Mouse (Mus musculus) MEL-GATA-1-ER (cell line): ENCODE results near the gene Ift20.
"Not testable (repeated sequence)": the region's sequence is repeated elsewhere in the genome, so short reads cannot be mapped to it uniquely, and the experiment has no call there.

Source experiments
- DNase-seq: peaks from one replicate; pipeline ENCODE4 v3.0.0-alpha.2; 2012; ENCODE audit warnings: low read depth; ENCODE audit errors: extremely low read depth

Gene Ift20

DNA sequence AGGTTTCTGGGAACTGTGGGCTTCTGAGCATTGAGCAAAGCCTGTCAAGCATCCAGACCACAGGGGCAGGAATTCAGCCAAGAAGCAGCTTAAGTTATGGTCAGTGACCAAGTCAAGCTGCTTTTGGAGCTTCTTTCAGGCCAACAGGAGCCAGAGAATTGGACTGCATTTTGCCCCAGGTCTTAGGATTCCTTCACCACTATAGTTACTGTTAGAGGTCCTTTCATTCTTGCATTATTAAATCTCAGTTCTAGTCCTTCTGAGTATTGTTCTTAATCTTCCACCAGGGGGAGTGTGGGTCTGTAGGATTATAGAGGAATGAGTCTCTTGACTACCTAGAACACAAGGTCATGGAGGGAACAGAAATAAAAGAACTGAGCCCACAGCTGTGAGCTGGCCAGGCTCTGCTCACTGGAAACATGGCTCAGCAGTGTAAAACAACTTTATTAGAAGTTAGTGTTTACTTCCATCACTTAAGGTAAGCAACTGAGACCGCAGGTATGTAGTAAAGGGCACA is 13.6 kb upstream of the Ift20 start:
- no peak for DNase-seq

- no peak for DNase-seq
Measured at GRCm38 (mm10) chr11:78523241-78523955, 12.8 kb upstream of the Ift20 start.

DNA sequence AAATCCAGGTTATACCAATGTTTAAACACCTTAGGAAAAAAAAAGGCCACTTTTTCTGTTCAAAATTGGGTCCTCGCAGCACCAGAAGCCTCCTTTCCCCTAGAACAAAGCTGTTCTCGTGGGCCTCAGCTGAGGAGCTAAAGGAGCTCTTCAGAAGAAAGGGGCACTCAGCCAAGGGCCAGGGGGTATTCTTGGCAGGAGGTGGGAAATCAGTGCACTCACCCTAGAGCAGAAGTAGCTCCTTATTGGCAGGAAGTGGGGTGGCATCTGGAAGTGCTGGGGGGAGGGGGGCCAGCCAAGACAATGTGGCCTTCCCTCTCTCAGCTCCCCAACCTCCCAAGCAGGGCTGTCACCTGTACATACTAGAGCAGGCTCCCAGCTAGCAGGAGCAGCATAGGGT is 11.3 kb upstream of the Ift20 start:
- no peak for DNase-seq

DNA sequence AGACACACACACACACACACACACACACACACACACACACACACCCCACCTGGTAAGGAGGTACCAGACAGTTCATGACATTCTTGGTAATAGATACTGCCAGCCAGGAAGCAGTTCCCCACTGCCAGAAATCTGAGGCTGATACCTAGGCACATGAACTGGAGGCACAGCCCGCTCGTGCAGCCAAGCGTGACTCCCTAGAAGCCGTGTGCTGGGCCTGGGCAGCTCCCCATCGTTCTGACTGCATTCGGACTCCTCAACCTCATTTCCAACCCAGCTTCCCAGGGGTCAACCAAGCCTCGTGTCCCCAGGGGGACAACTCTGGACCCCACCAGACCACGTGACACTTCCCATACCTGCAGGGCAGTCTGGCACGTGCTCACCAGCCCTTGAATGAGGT is 7.4 kb upstream of the Ift20 start:
- DNase-seq = no peak

DNA sequence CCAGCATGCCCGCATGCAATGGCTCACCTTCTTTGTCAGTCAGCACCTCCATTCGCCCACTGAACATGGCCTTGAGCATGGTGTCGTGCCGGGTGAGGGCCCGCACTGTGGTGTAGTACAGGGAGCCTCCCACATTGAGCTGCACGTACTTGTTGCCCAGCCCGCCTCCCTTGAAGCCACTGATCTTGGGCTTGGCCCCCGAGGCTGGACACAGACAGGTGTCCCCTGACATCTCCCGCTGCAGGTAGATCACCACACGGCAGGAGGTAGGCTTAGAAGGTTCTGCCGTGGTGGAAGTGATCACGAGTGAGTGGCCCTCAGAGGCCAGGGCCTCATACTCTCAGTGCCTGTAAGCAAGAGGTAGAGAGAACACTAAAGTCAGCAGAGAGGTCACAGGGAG is 6.2 kb upstream of the Ift20 start:
- no peak for DNase-seq

GRCm38 (mm10) chr11:78531046-78531445 is 5.1 kb upstream of the Ift20 start:
- no peak for DNase-seq

GRCm38 (mm10) chr11:78531515-78531914 is 4.6 kb upstream of the Ift20 start:
- not testable (repeated sequence) for DNase-seq

DNA sequence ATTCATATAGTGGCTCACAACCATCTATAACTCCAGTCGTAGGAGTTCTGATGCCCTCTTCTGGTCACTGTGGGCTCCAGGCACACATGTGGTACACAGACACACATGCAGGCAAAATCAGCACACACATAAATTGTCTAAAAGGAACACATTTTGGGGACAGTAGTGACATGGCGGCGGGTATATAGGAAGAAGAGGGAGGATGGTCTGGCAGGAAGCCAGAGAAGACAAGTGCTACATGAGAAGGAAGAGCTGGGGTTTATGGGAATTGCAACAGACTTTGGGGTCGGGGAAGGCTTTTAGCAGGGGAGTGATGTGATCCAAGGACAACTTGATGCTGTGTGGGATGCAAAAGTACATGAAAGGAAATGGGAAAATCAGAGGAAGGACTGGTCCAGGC is 1.6 kb upstream of the Ift20 start:
- DNase-seq = no peak

- DNase-seq = no peak
Measured at GRCm38 (mm10) chr11:78535376-78536079, 633 bp upstream of the Ift20 start.

DNA sequence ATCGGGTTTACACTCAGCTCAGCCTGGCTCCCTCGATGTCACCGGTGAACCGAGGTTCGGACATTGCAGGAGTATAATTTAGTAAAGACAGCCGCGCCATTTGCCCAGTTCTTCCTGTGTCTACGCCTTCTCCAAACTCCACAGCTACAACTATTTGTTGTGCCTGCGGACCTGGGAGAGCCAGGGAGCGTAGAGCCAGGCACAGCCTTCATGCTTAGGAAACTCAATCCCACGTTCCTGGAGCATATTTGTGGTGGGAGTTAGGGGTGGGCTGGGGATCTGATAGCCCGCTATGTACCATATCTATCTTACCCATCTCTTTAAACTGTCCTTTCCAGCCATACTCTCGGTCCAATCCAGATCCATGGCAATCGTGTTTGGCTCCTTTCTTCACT is 526 bp downstream of the Ift20 start:
- no peak for DNase-seq

DNA sequence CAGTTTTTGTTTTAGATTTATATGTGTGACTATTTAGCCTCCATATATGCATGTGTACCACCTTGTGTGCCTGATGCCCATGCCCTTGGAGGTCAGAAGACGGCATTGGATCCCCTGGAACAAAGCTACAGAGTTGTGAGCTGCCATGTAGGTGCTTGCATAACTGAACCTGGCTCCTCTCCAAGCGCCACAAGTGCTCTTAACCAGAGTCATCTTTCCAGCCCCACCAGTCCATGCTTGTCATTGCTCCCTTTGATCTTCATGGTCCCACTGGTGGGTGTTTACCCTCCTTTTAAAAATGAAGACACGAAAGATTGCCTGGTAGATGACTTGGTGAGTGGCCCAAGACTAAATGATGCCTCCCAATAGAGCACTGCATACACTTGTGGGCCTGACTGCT is 4.2 kb downstream of the Ift20 start:
- DNase-seq = no peak

DNA sequence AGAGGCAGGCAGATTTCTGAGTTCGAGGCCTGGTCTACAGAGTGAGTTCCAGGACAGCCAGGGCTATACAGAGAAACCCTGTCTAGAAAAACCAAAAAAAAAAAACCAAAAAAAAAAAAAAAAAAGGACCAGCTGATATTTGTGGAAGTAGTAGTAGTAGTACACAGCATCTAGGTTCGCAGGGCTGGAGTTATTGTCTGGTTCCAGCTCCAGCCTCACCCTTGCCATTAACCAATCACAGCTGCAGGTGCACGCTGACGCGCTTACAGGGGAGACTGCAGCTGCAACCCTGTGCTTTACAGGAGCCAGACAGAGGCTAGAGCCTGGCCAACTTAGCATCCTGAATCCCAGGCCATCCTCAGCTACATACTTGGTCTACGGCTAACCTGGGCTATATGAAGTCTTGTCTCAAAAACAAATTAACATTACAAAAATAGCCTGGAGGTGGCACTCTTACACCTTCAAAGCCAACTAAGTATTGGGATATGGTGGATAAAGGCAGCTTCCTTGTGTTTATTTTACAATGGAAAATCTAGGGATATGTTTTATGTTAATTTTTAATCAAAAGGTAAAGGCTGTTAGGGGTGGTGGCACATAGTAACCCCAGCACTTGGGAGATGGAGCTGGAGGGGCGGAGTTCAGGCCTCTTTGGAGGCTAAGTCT is 8.4 kb downstream of the Ift20 start:
- DNase-seq = no peak

- no peak for DNase-seq
Measured at GRCm38 (mm10) chr11:78545181-78545580, 9.0 kb downstream of the Ift20 start.

DNA sequence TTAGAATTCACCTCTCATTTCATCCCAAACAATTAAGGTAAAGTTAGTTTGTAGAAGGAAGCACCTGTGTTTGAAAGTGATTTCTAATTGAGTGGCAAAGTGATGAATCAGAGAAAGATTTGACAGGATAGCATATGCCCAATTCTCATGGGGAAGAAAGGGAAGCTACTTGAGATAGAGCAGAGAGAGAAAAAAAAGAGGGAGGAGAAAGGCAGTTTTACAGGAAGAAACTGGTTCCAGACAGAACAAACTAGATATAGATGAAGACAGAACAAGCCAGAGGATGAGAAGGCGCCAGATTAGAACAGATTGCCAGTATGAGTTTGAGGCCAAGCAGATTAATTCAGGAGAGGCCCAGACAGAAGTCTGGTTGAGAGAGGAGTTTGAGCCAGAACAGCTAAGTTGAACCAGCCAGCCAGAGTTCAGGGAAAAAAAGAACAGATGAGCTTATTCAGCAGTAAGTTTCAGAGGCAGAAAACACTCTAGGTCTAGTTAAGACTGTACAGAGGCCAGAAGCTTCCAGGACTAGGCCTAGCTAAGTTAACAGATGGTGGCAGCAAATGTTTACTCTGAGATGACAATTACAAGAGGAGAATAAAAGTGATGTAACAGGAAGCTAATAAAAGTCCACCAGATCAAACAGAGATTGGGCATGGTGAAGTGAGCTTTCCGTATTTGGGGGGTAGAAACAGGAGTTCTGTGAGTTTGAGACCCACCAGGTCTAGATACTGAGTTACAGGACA is 11.7 kb downstream of the Ift20 start:
- no peak for DNase-seq

DNA sequence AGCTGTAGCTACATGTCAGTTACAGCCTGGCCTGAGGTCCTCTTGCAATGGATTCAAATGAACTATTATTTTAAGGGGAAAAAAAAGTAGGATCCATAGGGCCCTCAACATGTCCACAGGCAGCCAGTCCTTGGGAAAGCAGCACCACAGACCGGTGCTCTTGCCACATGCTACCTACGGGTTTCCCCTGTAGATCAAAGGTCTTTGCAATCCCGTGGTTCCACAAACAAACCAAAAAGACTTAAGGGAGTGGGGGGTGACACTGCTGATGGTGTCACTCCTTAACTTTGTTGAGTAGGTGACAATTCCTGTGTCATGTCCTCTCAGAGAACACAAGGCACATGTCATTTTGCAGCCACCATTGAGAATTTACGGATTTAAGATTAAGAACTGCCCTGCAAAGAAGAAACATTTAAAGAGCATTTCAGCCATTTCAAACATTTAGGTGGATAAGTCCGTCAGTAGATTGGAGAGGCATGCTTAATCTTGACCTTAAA is 13.4 kb downstream of the Ift20 start:
- DNase-seq = no peak

GRCm38 (mm10) chr11:78550168-78551058 is 14.3 kb downstream of the Ift20 start, which contains the start of gene Tmem97:
Gene Tmem97, minus strand, starts transcription at chr11:78550777.
- peak; percentile 93 for DNase-seq

DNA sequence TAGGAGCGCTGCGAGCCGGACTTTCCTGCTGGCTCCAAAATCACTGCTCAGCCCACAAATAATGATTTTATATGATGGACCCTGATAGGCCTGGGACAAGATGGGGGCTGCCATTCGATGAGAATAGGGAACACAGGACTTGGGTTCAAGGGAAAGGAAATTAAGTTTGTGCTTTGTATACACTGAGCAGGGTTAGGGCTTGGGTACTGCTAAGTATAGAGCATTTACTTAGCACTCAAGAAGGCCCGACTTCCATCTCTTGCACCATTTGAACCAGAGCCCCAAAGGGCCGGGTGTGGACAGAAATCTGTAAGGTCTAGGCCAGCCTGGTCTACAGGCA is 14.9 kb downstream of the Ift20 start:
- no peak for DNase-seq

DNA sequence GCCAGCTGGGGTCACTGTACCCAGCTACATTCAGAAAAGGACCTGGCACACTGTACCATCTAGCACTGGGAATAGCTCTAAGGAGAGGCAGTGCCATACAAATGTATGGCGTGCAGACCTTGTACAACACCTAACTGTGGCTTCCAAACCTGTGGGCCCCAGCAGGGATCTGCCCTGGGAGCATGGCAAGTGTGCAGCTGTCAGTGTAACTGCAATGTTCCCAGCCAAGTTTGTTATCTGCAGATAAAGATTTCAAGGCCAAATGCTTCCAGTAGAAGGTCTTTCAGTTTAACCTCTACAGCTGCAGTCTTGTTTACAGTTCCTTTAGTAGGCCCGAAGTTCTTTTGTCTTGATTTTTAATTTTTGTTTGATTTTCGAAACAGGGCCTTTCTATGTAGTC is 19.5 kb downstream of the Ift20 start:
- DNase-seq = no peak

GRCm38 (mm10) chr11:78556070-78556469 is 19.9 kb downstream of the Ift20 start:
- DNase-seq = no peak

GRCm38 (mm10) chr11:78557241-78557640 is 21.1 kb downstream of the Ift20 start:
- no peak for DNase-seq
